Comparison of ENCODE assay signal across 12 mouse cellular contexts in genomic region chr16:18136015-18136414, GRCm38 (mm10). TPM values are rescaled to one million over a fixed set of nuclear protein-coding genes. Genes with fewer than 3 reads are reported as not detected.
DNase-seq lines count a peak whose midpoint lies in the region; ATAC-seq and TF ChIP-seq lines count a peak whose summit lies in the region.
"Had no signal": no experiment of that assay in that cellular context is flagged by ENCODE, and none has a peak within 500 bp of the region (broad histone marks: within the 10 kb centered on the region; RNA-seq: fewer than 3 reads in every experiment).

No protein-coding gene starts in this region.

- DNase-seq in retina, postnatal 1 day = peak; percentile 33
- no peak for DNase-seq in retina, embryonic 14.5 days (ENCODE audit: low spot score)
- DNase-seq in cerebellum, postnatal 36 days = peak; percentile 64 to 66
- DNase-seq in kidney, postnatal 0 days (ENCODE audit: low spot score) = peak; percentile 40
- DNase-seq in liver, postnatal 0 days = peak; percentile 68
- no peak for DNase-seq in ovary, adult 18-20 months (ENCODE audit: low spot score)
- DNase-seq in T-cell, adult 2 months (ENCODE audit: low spot score) = no peak
- no peak for DNase-seq in thymus, postnatal 25 days
- DNase-seq: lung, adult 18-20 months; right cerebral cortex, postnatal 4 days; thymus, postnatal 14 days had no signal

- H3K27ac ChIP-seq in kidney, postnatal 0 days = no peak overlapping the region
- peak overlapping the region; percentile 8; the same call in 1 of the 2 replicates for H3K27ac ChIP-seq in liver, postnatal 0 days (ENCODE audit: low read depth)

- ATAC-seq in kidney, postnatal 0 days (replicated peaks; ENCODE audit: low FRiP score, low read depth) = peak; percentile 95
- ATAC-seq in liver, postnatal 0 days = peak; percentile 100

- H3K36me3 ChIP-seq in kidney, postnatal 0 days (ENCODE audit: insufficient read depth, low read length) = no peaks in the 10 kb centered on the region
- H3K36me3 ChIP-seq in liver, postnatal 0 days (replicated peaks; ENCODE audit: insufficient read depth, low read length) = no peaks in the 10 kb centered on the region

- 31% methylated on average over 7 of the region's 7 CpGs for WGBS in kidney, postnatal 0 days
- 45% methylated on average over 7 of the region's 7 CpGs for WGBS in liver, postnatal 0 days (ENCODE audit: insufficient replicate concordance)

- H3K4me3 ChIP-seq in kidney, postnatal 0 days (replicated peaks; ENCODE audit: low read depth, low read length) = no peak overlapping the region
- no peak overlapping the region for H3K4me3 ChIP-seq in liver, postnatal 0 days (ENCODE audit: low read depth, low read length)

- H3K9me3 ChIP-seq in kidney, postnatal 0 days (replicated peaks; ENCODE audit: low read length) = no peaks in the 10 kb centered on the region
- H3K9me3 ChIP-seq in liver, postnatal 0 days (ENCODE audit: low read length) = no peaks in the 10 kb centered on the region

- no peak overlapping the region for H3K9ac ChIP-seq in kidney, postnatal 0 days (ENCODE audit: low read depth, low read length)
- no peak overlapping the region for H3K9ac ChIP-seq in liver, postnatal 0 days (replicated peaks)

- no peak overlapping the region for H3K4me2 ChIP-seq in kidney, postnatal 0 days (ENCODE audit: low read length)
- H3K4me2 ChIP-seq in liver, postnatal 0 days (ENCODE audit: low read depth, low read length) = no peak overlapping the region
- H3K4me2 ChIP-seq: midbrain, embryonic 11.5 days had no signal

- no peak for TF ChIP-seq EP300 in liver, postnatal 0 days (IDR thresholded peaks at IDR 0.05; ENCODE audit: low read depth)

- 0 out of 2 replicates have a peak, but pooled peaks cover 3% of the 10 kb centered on the region for H3K4me1 ChIP-seq in kidney, postnatal 0 days (replicated peaks; ENCODE audit: insufficient read depth, low read length)
- H3K4me1 ChIP-seq in liver, postnatal 0 days (ENCODE audit: insufficient read depth) = peaks cover 15% of the 10 kb centered on the region

- H3K27me3 ChIP-seq in kidney, postnatal 0 days (ENCODE audit: insufficient read depth, low read length) = no peaks in the 10 kb centered on the region
- H3K27me3 ChIP-seq in liver, postnatal 0 days (ENCODE audit: insufficient read depth, low read length) = no peaks in the 10 kb centered on the region

- no peak for TF ChIP-seq CTCF in kidney, postnatal 0 days (IDR thresholded peaks at IDR 0.05; ENCODE audit: low read depth)
- no peak for TF ChIP-seq CTCF in liver, postnatal 0 days (IDR thresholded peaks at IDR 0.05; ENCODE audit: low read depth)

RNA-seq across cellular contexts. Expression of gene Rtn4r, which starts 8.6 kb away (rescaled TPM):
- 1.0 and 1.2 TPM in 2 replicates for polyA plus RNA-seq in kidney, postnatal 0 days (2015; fragmentation: Nextera tagmentation; extraction: Ambion mirVana)
- polyA plus RNA-seq in liver, postnatal 0 days (2015; fragmentation: Nextera tagmentation; extraction: Ambion mirVana) = 0.15 and 0.21 TPM in 2 replicates

RNA-seq across cellular contexts. Expression of gene Prodh, which starts 46.0 kb away (rescaled TPM):
- polyA plus RNA-seq in kidney, postnatal 0 days (2015; fragmentation: Nextera tagmentation; extraction: Ambion mirVana) = 19.2 and 20.3 TPM in 2 replicates
- 2.9 and 3.0 TPM in 2 replicates for polyA plus RNA-seq in liver, postnatal 0 days (2015; fragmentation: Nextera tagmentation; extraction: Ambion mirVana)

Comparison
In these comparisons a context has a peak if more than half of its experiments do, and no peak if none do; other contexts are left out.
1. DNase-seq: peak in retina, postnatal 1 day (single experiment), cerebellum, postnatal 36 days (2 of 2), kidney, postnatal 0 days (single experiment) and liver, postnatal 0 days (single experiment); none in retina, embryonic 14.5 days (single experiment), ovary, adult 18-20 months (single experiment), T-cell, adult 2 months (single experiment) and thymus, postnatal 25 days (single experiment).